Mouse (Mus musculus) lung, embryonic 16.5 days (tissue): ENCODE results near the gene Kazn. TPM values are rescaled to one million over a fixed set of nuclear protein-coding genes. Genes with fewer than 3 reads are reported as not detected.

Source experiments
- ATAC-seq: fragments of 200-750 bp; cut with Nextera tagmentation; 2 replicates; pipeline ENCODE4 v1.8.0; 2017; ENCODE audit warnings: low read depth, mild to moderate bottlenecking, moderate library complexity
- H3K27ac ChIP-seq: fragments of 300-500 bp; sonication (generic); 2 replicates; pipeline ENCODE4 v1.5.1; 2014; ENCODE audit warnings: mild to moderate bottlenecking, control low read depth, low read length
- H3K27me3 ChIP-seq: fragments of 300-500 bp; sonication (generic); 2 replicates; pipeline ENCODE4 v1.6.1; 2014; ENCODE audit warnings: low read depth, low read length, mixed read lengths; ENCODE audit not compliant: control insufficient read depth, insufficient read depth
- H3K36me3 ChIP-seq: fragments of 300-500 bp; sonication (generic); 2 replicates; pipeline ENCODE4 v1.6.1; 2014; ENCODE audit warnings: low read length; ENCODE audit not compliant: control insufficient read depth, insufficient read depth
- H3K4me1 ChIP-seq: fragments of 300-500 bp; sonication (generic); replicated peaks from 2 replicates; pipeline ENCODE4 v1.6.1; 2014; ENCODE audit warnings: low read length, mixed read lengths; ENCODE audit not compliant: control insufficient read depth, insufficient read depth
- H3K4me2 ChIP-seq: fragments of 300-500 bp; sonication (generic); 2 replicates; pipeline ENCODE4 v1.6.1; 2014; ENCODE audit warnings: low read depth, low read length, control low read depth
- H3K4me3 ChIP-seq: fragments of 300-500 bp; sonication (generic); 2 replicates; pipeline ENCODE4 v1.5.1; 2014; ENCODE audit warnings: mild to moderate bottlenecking, low read length, control low read depth
- H3K9ac ChIP-seq: fragments of 300-500 bp; sonication (generic); 2 replicates; pipeline ENCODE4 v1.6.1; 2014; ENCODE audit warnings: low read length, control low read depth
- H3K9me3 ChIP-seq: fragments of 300-500 bp; sonication (generic); 2 replicates; pipeline ENCODE4 v1.6.1; 2016; ENCODE audit warnings: low read length; ENCODE audit not compliant: control insufficient read depth
- WGBS: fragments of 180-500 bp; shearing (Covaris S2); extraction: QIAGEN DNeasy Blood & Tissue Kit; methylation state at CpG from one replicate; pipeline ENCODE4 v1.1.7; 2014; 5-methylcytosine and 5-hydroxymethylcytosine counted together
- polyA plus RNA-seq: library from polyadenylated mRNA; unstranded; fragments of >200 nt; fragmentation: Nextera tagmentation; extraction: Ambion mirVana; gene quantifications from 2 replicates; pipeline ENCODE4 v1.2.1, GENCODE M21; 2015

Gene Kazn
- polyA plus RNA-seq, 1 experiment from 2014 or later, result 11.4 TPM

DNA sequence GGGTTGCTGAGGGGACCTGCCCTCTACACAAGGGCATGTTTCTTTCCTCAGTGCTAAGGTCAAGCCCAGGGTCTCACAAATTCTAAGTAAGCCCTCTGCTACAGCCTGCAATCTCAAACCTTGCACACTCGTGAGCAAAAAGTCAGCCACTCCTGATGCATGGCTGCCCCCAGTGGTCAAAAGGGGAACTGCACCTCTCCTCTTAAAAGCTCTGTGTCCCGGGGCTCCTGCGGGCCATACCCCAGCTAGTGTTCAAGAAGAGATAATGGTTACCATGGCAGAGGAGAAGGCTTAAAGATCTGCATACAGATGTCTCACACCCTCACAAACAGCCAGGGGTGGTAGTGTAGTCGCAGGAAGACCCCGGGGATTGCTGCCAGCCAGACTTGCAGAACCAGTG is 9.2 kb upstream of the Kazn start:
- 3% methylated on average over 5 of the region's 5 CpGs for WGBS
- ATAC-seq, result 0 out of 2 replicates have a peak, but pooled peaks have one; percentile 18
- Histone ChIP-seq H3K36me3 (no peaks in the 10 kb centered on the region), H3K9me3 (no peaks in the 10 kb centered on the region), H3K4me1 (no peaks in the 10 kb centered on the region), H3K27ac (no peak overlapping the region), H3K27me3 (no peaks in the 10 kb centered on the region), H3K4me3 (no peak overlapping the region), H3K4me2 (no peak overlapping the region), H3K9ac (no peak overlapping the region)

- Histone ChIP-seq H3K9me3 (no peaks in the 10 kb centered on the region), H3K4me1 (no peaks in the 10 kb centered on the region), H3K27ac (no peak overlapping the region), H3K27me3 (no peaks in the 10 kb centered on the region), H3K9ac (no peak overlapping the region), H3K4me2 (no peak overlapping the region), H3K36me3 (no peaks in the 10 kb centered on the region), H3K4me3 (no peak overlapping the region)
- ATAC-seq, result no peak
- 45% methylated on average over 5 of the region's 5 CpGs for WGBS
Measured at GRCm38 (mm10) chr4:142246698-142247097, 7.5 kb upstream of the Kazn start.

- no peak overlapping the region for H3K27ac ChIP-seq
- no peaks in the 10 kb centered on the region for H3K36me3 ChIP-seq
- H3K9ac ChIP-seq, result no peak overlapping the region
- 83% methylated on average over 5 of the region's 5 CpGs for WGBS
- no peak for ATAC-seq
- H3K4me1 ChIP-seq, result peaks cover 2% of the 10 kb centered on the region
- H3K4me3 ChIP-seq, result no peak overlapping the region
- H3K9me3 ChIP-seq, result no peaks in the 10 kb centered on the region
- no peak overlapping the region for H3K4me2 ChIP-seq
- H3K27me3 ChIP-seq, result no peaks in the 10 kb centered on the region
Measured at GRCm38 (mm10) chr4:142244641-142245040, 5.4 kb upstream of the Kazn start.

GRCm38 (mm10) chr4:142242750-142243383 is 3.7 kb upstream of the Kazn start:
- Histone ChIP-seq H3K4me2 (no peak overlapping the region), H3K36me3 (no peaks in the 10 kb centered on the region), H3K9ac (no peak overlapping the region), H3K9me3 (no peaks in the 10 kb centered on the region), H3K27ac (no peak overlapping the region), H3K4me1 (peaks cover 12% of the 10 kb centered on the region), H3K27me3 (no peaks in the 10 kb centered on the region), H3K4me3 (no peak overlapping the region)
- 86% methylated on average over 6 of the region's 6 CpGs for WGBS
- no peak for ATAC-seq

DNA sequence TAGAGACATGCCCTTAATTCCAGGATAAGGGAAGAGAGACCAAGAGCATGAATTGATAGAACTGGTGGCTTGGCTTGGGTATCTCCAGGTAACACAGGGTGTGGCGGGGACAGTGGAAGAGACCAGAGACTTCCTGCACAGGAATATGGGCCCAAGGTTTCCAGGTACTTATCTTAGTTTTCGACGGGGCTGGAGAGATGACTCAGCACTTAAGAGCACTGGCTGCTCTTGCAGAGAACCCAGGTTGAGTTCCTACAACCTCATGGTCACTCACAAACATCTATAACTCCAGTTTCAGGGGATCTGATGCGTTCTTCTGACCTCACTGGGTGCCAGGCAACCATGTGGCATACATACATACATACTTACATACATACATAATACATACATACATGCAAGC is 3.0 kb upstream of the Kazn start:
- peaks cover 17% of the 10 kb centered on the region for H3K4me1 ChIP-seq
- no peak overlapping the region for H3K27ac ChIP-seq
- H3K4me3 ChIP-seq, result no peak overlapping the region
- no peak overlapping the region for H3K4me2 ChIP-seq
- H3K27me3 ChIP-seq, result no peaks in the 10 kb centered on the region
- no peaks in the 10 kb centered on the region for H3K36me3 ChIP-seq
- no peak for ATAC-seq
- no peaks in the 10 kb centered on the region for H3K9me3 ChIP-seq
- H3K9ac ChIP-seq, result no peak overlapping the region
- WGBS, result 68% methylated on average over 4 of the region's 4 CpGs

DNA sequence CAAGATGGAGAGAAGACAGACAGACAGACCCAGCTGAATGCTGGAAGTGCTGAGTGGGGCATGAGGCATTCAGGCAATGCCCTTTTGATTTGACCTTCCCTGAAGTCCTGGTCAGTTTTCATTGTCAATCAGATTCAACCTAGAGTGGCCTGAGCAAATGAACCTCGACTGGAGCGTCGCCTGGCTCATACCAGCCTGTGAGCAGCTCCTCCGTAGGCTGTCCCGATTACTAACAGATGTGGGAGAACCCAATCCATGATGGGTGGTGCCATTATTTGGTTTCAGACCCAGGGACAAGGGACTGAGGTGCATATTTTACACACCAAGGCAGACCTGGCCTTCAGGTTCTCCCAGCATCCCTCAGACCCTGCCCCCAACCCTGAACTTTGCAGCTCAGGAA is 1.7 kb upstream of the Kazn start:
- Histone ChIP-seq H3K9ac (no peak overlapping the region), H3K4me1 (peaks cover 20% of the 10 kb centered on the region), H3K27ac (no peak overlapping the region), H3K27me3 (no peaks in the 10 kb centered on the region), H3K4me2 (no peak overlapping the region), H3K4me3 (no peak overlapping the region), H3K36me3 (no peaks in the 10 kb centered on the region), H3K9me3 (no peaks in the 10 kb centered on the region)
- WGBS, result 78% methylated on average over 5 of the region's 5 CpGs
- no peak for ATAC-seq

DNA sequence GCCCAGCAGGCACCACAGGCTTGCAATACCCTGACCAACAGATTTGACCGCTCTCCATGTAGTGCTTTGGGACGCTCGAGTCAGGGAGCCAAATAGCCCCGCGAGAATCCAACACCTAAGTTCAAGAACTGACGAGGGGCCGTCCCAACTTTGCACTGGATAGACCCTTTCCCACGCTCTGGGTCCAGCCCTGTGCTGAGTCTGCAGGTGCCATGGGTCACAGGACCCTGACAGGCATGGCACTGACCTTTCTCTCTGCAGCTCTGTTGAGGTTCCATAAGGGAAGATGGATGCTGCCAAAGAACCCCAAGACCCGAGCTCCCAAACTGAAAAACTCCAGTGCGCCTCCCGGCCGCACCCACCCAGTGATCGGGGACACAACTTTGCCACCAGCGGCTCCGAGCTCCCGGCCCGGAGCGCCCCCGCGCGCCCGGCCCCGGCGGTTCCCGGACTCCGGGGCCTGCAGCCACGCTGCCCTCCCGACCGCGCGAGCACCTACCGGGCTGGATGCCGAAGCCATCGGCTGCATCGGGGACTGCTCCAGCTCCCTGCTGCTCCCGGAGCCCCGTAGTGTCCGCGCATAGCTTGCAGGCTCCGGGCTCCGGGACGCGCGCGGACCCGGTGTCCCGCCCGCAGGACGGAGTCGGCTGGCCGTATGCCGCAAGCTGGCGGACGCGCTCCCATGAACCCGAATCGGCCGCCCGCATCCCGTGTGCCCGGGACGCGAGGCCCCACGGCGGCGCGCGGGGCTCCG is 538 bp downstream of the Kazn start:
- Histone ChIP-seq H3K36me3 (no peaks in the 10 kb centered on the region), H3K9me3 (no peaks in the 10 kb centered on the region), H3K27me3 (no peaks in the 10 kb centered on the region), H3K4me2 (peak overlapping the region; percentile 97), H3K4me3 (peak overlapping the region; percentile 76), H3K27ac (peak overlapping the region; percentile 77), H3K4me1 (peaks cover 24% of the 10 kb centered on the region), H3K9ac (peak overlapping the region; percentile 81)
- WGBS, result under 1% methylated on average over 65 of the region's 69 CpGs
- peak; percentile 65 for ATAC-seq

DNA sequence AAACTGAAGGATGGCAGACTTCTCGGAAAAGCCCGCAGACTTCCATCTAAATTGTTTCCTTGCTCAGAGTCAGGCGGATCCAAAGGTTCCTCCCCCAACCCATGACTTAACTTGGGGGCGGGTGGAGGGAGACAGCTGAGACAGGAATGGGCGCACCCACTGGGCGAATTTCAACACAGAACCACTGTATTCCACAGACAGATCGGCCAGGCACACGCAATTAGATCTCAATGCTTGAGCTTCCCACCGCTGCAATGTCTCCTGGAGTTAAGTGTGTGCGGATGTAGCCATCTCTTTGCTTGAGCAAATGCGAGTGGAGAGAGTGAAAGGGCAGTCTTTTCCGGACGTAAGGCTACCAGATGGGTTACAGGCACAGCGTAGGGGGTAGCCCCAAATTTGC is 1.2 kb downstream of the Kazn start:
- Histone ChIP-seq H3K27ac (peak overlapping the region; percentile 77), H3K4me2 (peak overlapping the region; percentile 97), H3K36me3 (no peaks in the 10 kb centered on the region), H3K9ac (peak overlapping the region; percentile 81), H3K9me3 (no peaks in the 10 kb centered on the region), H3K27me3 (no peaks in the 10 kb centered on the region), H3K4me1 (peaks cover 24% of the 10 kb centered on the region), H3K4me3 (peak overlapping the region; percentile 76)
- ATAC-seq, result no peak
- 16% methylated on average over 14 of the region's 14 CpGs for WGBS

DNA sequence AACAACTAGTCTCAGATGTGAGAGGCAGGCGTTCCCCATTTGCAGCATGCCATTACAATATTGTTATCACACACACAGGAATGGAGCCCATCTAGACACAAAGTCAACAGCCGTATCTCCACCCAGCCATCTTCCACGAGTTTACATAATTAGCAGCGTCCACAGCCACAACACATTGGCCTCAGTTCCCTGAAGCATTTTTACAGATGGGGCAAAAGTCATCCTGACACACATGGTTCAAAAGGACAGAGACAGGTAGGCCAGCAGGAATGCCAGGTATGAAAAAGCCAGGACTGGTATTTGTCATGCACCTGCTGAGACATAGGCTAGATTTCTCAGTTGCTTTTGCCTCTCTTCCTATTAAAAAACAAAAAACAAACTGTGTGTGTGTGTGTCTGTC is 2.5 kb downstream of the Kazn start:
- no peak overlapping the region for H3K27ac ChIP-seq
- no peaks in the 10 kb centered on the region for H3K9me3 ChIP-seq
- no peaks in the 10 kb centered on the region for H3K27me3 ChIP-seq
- H3K36me3 ChIP-seq, result no peaks in the 10 kb centered on the region
- ATAC-seq, result no peak
- peaks cover 24% of the 10 kb centered on the region for H3K4me1 ChIP-seq
- H3K4me2 ChIP-seq, result no peak overlapping the region
- no peak overlapping the region for H3K4me3 ChIP-seq
- 73% methylated on average over 4 of the region's 4 CpGs for WGBS
- no peak overlapping the region for H3K9ac ChIP-seq
